Mouse (Mus musculus) right cerebral cortex, postnatal 4 days (tissue): ENCODE results near the gene Smyd5.
"Not testable (repeated sequence)": the region's sequence is repeated elsewhere in the genome, so short reads cannot be mapped to it uniquely, and the experiment has no call there.

Experiments used
- DNase-seq: peaks from one replicate; pipeline ENCODE4 v3.0.0-alpha.2; 2022

Gene Smyd5

DNA sequence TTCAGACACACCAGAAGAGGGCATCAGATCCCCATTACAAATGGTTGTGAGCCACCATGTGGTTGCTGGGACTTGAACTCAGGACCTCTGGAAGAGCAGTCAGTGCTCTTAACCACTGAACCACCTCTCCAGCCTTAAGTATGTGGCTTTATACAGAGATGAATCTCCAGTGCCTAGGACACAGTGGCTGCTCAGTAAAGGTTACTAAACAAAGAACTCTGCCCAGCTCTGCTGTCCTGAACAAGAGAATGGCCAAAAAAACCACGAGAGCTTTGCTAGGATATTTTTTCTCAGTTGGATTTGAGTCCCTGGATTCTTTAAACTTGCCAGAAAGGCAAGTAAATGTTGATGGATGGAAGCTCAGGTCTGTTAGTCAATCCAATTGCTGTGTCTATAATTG, 18.4 kb downstream of the Smyd5 start:
- DNase-seq: not testable (repeated sequence)

DNA sequence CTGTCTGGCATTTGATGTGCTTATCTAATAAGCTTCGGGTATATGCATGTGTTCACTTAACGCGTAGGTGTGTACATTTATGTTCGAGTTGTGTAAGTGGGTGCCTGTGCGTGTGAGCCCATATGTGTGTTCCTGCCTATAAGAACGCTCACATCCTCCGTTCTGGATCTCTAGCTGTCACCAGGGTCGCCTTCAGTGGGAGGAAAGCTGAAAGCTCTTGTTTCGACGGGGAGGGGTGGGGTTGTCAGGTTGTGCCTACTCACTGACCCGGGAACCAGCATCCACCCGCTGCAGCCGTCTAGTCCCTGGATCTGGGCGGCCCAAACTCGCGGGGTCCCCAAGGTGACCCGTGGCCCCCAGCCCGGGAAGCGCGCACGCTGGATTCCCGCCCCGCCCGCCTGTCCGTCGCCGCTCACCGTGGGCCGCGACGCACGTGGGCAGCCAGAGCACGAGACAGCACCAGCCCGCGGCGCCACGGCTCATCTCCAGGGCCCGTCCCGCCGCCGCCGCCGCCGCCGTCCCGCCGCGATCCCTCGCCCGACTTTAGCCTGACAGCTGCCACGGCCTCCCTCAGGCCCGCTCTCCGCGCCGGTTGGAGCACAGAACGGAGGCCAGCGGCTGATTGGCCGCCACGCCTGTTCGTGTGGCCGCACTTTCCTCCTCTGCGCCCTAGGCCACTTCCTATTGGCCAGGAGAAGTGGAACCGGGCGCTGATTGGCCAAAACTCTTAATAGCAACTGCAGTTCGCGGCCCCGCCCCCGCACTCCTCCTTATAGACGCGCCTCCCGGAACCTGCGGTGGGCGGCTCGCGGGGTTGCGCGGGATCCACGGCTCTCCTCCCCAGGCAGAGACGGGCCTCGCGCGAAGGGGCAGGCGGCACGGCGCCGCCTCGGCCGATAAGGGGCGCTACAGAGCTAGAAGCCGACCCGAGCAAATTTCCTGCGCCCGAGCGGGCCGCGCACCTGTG, 19.2 kb downstream of the Smyd5 start, which contains the start of gene Cct7:
Gene Cct7 (plus strand): TSS at position 818 of the 967 bp plus-strand sequence.
- DNase-seq: peak; percentile 99

DNA sequence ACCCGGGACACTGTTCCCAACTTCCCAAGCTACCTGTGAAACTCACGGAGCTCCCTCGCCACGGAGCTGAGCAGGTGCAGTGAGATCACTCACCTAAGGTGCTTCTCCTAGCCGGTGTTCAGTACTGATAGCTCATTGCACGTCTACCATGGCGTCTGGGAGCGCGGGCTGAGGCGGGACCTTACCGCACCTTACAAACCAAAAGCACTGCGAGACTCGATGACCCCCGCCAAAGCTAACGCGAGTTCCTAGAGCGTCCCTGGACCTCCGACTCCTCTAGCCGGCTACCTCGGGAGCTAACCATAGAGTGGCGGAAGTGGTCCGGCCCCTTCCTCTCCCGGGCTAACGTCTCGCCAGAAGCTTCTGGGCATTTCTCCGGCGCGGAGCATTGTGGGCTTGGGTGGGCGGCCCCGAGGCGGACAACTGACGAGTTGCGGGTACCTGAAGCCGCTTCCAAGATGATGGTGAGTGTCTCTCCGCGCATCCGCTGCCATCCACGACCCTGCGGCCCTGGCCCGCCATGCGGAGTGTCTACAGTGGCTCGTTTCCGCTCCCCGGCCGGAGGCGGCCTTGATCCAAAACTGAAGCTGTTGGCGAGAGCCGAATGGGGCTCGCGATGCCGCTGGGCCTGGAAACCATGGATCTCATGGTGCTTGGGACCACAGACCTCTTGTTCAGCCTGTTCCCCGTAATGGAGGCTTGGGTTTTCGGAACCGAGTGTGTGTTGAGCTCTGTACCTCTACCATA, 20.0 kb downstream of the Smyd5 start, which contains the start of gene Pradc1:
Gene Pradc1 (minus strand): TSS at position 307 of the 747 bp plus-strand sequence.
- DNase-seq: peak; percentile 93

DNA sequence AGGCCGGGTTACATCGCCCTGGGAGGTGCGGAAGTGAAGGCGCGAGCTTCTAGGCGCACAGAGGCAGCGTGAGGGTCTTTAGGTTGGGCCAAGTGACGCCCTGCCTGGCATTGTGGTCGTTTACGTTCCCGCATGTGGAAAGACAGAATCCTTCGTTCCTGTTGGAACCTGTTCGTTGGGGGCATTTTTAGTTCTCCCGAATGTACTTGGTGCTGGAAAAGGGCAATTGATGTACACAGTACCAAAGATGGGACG, 20.5 kb downstream of the Smyd5 start:
- DNase-seq: no peak

DNA sequence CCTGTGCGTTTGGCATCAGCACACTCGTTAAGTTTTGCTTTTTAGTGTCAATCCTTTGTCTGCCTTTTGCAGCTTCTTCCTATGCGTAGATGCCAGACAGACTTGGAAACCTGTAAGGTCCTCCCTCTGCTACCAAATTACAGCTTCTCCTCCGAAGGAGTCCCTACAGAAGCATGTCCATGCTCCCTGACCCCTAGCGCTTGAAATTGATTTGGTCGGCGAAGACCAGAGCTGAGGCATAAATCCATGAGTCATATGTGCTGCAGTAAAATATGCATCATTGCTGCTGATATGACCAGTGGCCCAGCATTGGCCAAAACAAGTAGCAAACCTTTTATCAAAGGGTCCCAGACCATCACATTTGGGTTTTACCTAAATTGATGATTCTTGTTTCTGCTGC, 21.0 kb downstream of the Smyd5 start:
- DNase-seq: no peak

DNA sequence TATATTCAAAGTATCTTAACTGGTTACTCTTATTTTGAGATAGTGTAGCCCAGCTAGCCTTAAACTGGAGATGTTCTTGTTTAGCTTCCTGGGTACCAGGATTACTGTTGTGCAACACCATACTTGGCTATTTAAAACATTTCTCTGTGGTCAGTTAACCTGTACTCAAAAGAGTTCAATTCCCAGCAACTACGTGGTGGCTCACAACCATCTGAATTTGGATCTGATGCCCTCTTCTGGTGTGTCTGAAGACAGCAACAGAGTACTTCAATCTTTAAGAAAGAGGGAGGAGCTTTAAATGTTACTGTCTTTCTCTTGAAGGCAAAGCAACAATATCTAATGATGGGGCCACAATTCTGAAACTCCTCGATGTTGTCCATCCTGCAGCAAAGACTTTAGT, 27.8 kb downstream of the Smyd5 start:
- no peak for DNase-seq

DNA sequence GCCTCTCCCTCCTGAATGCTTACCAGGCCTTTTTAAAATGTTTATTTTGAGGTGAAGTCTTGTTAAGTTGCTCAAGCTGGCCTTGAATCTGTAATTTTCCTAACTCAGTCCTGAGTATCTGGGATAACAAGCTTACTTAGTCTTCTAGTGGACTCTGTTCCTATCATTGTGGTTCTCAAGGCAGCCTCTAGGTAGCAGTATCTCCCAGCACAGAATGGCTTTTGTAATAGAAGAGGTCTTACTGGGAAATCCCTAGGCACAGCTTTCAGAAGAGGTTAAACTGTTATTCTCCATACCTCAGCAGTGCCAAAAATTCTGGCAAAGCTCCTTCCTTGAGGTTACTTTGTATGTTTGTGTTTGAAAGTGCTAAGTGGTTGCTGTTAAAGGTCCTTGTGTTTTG, 33.6 kb downstream of the Smyd5 start:
- no peak for DNase-seq

DNA sequence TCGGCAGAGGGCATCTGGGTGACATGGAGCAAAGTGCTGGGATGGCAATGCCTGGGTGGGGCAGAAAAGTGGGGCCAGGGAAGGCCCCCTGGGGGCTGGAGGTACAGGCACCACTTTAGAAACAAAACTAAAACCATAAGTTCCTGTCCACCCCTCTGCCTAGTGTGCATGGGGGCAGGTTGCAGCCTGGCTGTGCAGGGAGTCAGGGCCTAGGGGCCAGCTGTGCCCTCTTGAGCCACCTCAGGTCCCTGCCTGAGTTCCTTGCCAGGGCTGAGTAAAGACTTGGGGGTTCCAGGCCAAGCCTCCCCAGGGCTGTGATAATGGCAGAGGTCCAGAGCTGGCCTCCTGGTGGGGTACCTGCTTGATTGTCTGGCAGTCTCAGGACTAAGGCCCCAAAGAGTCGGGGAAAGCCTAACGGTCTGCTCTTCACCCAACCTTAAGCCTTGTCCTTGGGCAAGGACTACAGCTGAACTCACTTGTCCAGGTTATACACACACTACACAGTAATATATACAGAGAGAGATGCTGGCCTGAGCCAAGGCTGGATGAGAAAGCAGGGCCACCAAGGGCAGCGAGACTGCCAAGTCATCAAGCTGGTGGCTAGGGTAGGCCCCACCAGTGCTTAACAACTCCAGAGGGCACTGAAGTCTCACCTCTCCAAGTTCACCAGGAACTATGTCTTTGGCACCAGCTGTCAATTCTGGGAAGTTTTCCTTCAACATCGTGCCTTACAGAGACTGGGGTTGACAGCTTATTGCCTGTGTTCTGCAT, 38.1 kb downstream of the Smyd5 start:
- DNase-seq: no peak

DNA sequence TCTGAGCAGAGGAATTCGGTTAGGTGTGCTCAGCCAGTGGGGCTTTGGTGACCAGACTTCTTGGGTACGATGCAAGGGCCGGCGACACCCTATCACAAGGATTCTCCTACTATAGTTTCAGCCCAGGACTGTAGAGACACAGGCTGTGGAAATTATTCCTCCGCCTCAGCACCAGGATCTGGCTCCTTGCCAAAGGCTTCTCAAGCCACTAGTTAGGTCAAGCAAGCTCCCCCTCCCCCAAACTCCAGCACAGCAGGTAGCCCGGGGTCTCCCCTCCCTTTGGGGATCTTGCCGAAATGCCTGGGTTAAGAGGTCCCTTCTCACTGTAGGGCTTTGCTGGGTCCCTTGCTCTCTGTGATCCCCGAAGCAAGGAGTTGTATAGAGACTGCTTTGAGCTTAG, 40.2 kb downstream of the Smyd5 start:
- no peak for DNase-seq

DNA sequence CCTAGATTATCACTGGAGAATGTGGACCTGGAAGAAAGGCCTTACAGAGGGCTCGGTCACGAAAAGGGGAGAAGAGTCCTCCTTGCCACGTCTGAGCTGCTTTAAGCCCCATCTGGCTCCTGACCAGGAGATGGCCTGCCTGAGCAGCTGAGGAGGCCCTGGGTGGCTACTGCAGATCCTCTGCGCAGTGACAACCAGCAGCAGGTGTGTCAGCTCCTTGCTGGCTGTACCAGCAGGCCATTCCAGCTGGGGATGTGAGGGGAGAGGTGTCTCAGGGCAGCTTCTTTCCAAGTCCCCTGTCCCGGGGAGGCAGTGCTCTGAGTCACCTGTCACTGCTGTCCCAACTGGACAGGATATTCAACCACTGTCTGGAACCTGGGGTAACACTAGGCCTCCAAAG, 40.8 kb downstream of the Smyd5 start:
- no peak for DNase-seq

DNA sequence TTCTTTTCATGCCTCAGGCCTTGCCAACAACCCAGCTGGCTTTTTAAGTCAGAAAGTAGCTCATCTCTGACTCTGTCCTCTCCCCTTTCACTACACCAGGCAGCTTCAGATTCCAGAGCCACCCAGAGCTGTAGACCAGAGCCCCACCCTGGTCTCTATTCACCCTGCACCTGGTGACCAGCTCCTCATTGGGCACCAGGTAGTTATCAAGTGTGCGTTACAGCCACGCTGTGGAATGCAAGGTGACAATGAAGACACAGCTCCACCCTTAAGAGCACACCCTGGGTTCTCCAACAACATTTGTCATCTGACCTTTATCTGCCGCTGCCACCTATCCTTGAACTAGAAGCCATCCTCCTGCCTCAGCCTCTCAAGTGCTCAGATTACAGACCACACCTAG, 43.8 kb downstream of the Smyd5 start:
- DNase-seq: no peak

DNA sequence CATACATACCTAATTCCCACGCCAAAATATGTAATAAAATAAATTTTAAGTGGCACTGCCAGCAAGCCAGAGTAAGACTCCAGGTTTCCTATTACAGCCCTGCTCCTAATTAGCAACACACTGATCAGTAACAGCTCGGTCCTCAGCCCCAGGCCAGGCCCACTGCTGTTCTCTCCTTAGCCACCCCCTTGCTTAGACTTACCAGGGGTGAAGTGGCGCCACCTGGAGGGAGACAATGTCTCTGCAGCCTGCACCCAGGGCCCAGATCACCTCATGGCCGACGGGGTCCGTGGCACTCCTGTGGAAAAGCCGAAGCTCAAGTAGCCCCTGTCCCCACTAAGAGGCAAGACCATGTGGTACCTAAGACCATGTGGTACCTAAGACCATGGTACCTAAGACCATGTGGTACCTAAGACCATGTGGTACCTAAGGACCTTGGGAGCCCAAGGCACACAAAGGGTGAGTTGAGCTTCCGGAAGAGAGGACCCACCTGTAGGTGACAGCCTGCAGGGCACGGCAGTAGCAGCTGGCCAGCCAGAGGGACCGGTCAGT, 45.7 kb downstream of the Smyd5 start:
- no peak for DNase-seq

DNA sequence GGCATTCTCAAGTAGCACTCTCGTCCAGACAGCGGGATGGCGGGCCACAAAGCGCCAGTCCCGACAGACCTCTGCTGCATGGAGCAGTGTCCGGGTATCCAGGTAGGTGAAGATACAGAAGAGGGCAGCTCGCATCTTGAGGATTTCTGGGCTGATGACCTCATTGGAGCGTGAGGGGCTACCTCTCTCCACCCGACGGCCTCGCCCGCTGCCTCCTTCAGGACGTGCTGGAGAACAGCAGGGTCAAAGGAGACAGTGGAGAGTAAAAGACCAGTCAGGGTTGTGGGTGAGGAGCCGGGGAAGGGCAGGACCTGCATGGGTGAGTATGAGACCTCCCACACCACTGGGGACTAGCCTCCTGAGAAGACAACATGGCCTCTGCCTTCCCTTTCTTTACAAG, 46.6 kb downstream of the Smyd5 start:
- no peak for DNase-seq

DNA sequence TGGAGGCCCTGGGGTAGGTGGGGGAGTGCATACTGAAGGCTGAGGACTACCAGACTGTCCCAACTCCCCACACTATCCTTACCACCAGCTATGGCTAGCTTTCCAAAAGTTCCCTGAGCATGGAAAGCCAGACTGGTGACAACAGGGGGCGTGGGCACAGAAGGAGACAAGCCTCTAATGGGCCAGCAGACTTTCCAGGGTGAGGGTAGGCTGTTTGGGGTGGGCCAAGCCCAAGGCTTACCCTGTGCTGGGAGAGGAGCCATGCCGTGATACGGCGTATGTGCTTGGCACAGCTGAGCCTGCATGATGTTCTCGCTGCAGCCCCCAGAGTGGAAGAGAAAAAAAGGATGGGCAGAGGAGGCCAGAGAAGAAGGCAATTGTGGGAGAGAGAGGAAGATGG, 48.2 kb downstream of the Smyd5 start:
- DNase-seq: no peak

DNA sequence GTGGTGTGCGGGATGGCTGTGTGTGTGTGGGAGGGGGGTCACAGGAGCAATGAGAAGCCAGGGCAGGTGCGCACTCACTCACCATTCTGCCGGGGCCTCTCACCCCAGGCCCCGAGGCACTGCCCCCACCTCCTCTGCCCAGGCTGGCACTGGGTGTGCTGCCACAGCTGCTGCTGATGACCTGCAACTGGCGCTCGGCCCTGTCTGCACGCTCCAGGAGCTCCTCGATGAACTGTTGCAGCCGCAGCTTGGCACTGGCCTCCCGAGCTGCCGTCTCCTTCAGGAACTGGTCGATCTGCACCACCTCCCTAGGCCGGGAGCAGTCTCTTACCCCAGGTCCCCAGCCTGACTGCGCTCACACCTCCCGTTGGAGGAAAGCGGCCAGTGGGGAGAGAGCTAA, 48.9 kb downstream of the Smyd5 start:
- DNase-seq: no peak

DNA sequence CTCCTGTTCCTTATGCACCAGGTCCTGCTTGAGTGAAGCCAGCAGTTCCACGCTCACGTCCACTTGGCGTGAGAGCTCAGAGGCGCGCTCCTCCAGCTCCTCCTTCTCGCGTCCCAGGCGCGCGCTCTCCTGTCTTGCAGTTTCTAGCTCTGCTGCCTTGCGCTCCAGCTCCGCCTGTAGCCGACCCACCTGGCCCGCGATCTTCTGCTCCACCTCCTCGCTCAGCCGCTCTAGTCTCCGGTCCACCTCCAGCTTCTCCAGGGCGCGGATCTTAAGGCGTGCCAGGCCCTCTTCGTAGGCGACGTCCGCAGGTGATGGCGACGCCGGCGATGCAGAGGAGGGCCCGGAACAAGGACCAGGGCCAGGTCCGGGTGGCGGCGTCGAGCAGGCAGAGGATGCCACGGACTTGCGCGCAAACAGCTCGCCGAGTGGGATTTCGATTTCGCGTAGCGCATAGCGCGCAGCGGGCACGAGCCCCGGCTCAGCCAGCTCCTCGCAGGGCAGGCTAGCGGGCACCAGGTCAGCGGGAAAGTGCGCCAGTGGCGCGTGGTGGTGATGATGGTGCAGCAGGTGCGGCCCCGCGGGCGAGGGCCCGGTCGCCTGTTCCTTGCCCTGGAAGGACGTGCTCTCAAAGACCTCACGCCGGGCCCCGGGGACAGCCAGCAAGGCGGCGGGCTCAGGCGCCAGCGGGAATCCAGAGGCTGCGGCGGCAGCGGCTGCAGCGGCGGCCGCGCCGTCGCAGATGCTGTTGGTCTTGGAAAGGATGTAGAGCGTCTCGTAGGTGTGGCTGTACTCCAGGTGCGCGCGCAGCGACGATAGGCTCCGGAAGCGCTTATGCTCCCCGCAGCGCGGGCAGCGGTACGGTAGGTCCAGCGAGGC, 52.3 kb downstream of the Smyd5 start:
- no peak for DNase-seq

DNA sequence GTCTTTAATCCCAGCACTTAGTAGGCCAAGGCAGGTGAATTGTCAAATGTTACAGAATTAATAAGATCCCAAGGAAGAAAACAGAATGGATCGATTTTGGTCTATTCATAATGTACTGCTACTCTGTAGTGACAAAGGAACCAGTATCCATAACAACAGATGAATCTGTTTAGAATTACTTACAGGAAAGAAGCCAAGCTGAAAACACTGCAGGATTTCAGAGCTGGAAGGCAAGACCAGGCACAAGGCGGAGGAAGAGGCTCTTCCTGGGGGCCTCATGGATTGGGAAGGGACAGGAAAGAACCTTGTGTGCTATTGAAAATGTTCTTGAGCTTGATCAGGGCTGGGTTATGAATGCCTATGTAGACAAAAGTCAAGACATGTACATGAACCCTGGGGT, 53.9 kb downstream of the Smyd5 start:
- DNase-seq: no peak

DNA sequence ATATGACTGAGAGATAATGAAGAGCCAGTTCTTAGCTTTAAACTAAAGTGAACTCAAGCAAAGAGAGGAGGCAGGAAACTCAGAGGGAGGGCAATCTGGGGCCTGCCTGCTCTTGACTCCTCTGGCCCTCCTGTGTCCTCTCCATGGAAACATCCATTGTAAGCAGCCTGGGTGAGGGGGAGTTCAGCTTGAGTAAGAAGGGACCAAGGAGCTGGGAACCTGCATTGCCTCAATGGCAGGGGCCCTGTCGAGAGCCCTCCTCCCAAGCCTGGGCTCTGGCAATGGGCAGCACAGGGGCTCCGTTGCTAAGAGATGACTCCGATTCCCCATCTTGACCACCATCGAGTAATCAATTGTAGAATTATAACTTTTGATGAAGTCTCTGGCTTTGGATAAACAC, 56.7 kb downstream of the Smyd5 start:
- DNase-seq: no peak

DNA sequence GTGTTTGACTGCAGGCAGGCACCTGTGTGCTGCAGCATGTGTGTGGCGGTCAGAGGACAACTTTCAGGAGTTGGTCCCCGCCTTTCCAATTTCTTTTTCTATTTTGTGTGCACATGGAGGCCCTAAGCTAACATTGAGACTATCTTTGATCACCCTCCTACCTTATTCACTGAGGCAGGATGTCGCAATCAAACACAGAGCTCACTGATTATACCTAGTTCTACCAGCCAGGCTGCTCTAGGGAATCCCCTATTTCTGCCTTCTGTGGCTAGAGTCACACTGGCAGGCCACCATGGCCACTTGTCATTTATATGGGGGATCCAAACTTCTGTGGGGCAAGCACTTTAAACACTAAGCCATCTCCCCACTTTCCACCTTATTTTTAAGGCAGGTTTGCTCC, 57.9 kb downstream of the Smyd5 start:
- DNase-seq: no peak

DNA sequence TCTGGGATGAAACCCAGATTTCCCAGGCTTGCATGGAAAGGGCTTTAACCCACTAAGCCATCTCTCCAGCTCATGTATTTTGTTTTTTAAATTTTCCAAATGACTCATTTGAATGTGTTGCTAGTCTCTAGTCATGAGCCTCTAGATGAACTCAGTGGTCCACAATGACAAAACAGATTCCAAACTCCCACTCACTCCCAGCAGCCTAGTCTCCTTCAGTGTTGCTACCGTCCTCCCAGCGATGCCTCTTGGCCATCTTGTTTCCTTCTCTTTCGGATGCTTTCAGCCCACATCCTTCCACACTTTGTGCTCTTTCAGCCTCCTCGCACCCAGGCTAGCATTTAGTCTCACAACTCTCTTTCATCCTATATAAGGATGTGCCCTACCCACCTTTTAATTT, 58.5 kb downstream of the Smyd5 start:
- DNase-seq: no peak

DNA sequence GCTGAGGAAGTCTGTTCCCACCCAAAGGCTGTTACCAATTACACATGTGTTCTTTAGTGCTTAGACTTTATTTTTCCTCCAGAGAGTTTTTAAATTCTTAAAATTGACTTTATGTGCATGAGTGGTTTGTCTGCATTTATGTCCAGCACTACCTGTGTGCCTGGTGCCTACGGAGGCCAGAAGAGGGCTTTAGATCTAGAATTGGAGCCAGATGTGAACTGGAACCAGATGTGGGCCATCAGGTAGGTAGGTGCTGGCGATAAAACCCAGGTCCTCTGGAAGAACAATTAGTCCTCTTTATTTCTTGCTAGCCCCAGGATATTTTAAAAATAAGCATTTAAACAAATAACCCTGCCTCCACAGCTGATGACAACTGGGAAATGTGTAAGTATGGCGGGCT, 59.8 kb downstream of the Smyd5 start:
- DNase-seq: no peak
